Mouse (Mus musculus) testis, adult 2 months (tissue): ENCODE measurements around the gene Ezh1.

Experiments used
- CTCF ChIP-seq: fragments of 200-500 bp; IDR thresholded peaks from 2 replicates; pipeline ENCODE4 v1.5.1; 2012; ENCODE audit warnings: low read depth, mild to moderate bottlenecking, inconsistent platforms, low read length, moderate library complexity; ENCODE audit not compliant: control insufficient read depth, insufficient read depth, insufficient replicate concordance
- POLR2A ChIP-seq: fragments of 200-500 bp; IDR thresholded peaks from 2 replicates; pipeline ENCODE4 v1.6.1; 2012; ENCODE audit warnings: low read depth, mild to moderate bottlenecking, inconsistent platforms, low read length, moderate library complexity; ENCODE audit not compliant: control insufficient read depth

DNA sequence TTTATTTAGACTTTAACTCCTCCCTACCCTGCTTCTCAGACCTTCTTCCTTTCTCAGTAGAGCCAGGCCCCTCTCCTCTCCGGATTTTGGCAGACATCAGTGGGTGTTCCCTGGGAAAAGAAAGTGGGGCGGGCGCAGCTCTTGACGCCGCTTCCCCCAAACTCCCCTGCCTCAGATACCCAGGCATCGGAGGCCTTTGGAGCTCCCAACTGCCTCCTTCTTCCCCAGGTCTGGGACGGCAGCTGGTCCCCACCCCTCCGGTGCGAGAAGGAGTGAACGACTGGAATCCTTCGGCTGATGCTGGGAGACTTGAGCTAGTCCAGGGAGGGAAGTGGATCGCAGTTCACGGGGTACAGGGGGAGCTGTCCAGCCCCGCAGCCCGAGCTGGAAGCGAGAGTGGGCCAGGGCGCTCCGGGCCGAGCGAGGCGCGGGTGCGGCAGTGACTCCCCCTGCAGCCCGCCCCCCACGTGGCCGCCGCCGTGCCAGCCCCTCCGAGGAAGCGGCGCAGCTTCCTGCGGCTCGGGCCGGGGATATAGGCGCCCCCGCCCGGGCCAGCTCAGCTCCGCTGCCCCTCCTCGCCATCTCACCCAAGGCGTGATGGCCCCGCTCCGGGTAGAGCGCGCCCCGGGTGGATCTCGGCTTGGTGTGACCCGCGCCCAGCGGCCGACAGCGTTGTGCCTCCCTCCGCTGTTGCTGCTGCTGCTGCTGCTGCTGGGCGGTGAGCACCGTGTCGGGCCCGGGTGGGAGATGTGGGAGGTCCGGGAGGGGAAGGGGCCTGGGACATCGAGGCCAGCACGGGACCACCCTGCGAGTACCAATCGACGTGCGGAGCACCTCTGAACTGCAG lies 19.8 kb upstream of the Ezh1 start, which contains the start of gene Ramp2:
- no peak for TF ChIP-seq POLR2A
- no peak for TF ChIP-seq CTCF
